In the genomic region with DNA sequence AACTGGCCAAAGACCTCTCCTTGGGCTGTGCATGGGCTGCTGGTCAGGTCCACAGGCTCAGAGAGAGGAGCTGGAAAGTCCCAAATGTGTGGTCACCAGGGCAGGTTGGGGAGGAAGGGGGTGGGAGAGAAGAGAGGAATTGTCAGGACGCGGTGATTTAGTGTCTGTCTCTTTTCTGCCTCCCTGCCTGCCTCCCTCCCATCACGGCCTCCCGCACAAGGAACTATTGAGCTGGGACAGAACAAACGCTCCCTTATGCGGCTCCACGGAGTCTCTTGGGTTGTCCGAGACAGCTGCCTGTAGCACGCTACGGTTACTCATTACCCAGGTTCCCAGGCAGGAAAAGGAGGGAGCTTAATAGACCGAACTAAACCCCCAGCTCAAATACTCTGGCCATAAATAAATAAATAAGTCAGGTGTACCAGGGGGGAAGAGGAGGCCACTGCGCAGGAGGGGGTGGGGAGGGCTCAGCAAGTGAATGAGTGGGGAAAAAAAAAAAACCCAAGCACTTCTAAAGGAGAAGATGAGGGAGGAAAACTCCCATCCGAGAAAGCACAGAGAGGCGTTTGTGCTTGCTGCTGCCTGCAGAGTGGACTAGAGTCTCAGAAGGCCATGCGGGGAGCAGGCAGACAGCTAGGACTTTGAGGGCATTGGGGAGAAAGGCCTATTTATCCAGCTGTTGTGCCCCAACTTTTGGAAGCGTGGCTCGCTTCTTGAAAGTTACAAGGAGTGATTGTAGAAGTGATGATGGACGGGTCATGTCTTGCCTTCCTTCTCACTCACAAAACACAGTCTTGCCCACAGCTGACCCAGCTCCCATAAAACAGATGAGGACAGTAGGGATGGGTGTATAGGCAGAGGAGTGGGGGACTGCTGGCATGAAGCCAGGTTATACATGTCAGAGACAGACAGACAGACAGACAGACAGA, we compare ENCODE assay signal across 8 mouse cellular contexts.
DNase-seq lines count a peak whose midpoint lies in the region; ATAC-seq lines count a peak whose summit lies in the region.

No protein-coding gene starts in this region.

- H3K27ac ChIP-seq in hindbrain, embryonic 12.5 days = peak overlapping the region; percentile 74
- peak overlapping the region; percentile 71 for H3K27ac ChIP-seq in limb, embryonic 11.5 days (replicated peaks; ENCODE audit: low read depth, low read length)

- DNase-seq in ovary, adult 18-20 months (ENCODE audit: low spot score) = peak; percentile 19
- DNase-seq in ovary, postnatal 10 days (ENCODE audit: low spot score) = no peak
- peak; percentile 57 for DNase-seq in limb, embryonic 11.5 days (ENCODE audit: low spot score)
- peak; percentile 95 for DNase-seq in retina, postnatal 1 day
- DNase-seq in cerebellum, adult 11-12 months = no peak
- no peak for DNase-seq in urinary bladder, adult 18-20 months (ENCODE audit: low spot score in 2 of 2)

- H3K4me1 ChIP-seq in hindbrain, embryonic 12.5 days = peaks cover 23% of the 10 kb centered on the region
- peaks cover 13% of the 10 kb centered on the region for H3K4me1 ChIP-seq in limb, embryonic 11.5 days (ENCODE audit: control insufficient read depth, insufficient read depth, low read length)

- peak; percentile 81 for ATAC-seq in hindbrain, embryonic 12.5 days (ENCODE audit: low FRiP score)
- peak; percentile 84 for ATAC-seq in limb, embryonic 11.5 days (ENCODE audit: insufficient number of reproducible peaks, low FRiP score, low TSS enrichment, low read depth)
- no peak for ATAC-seq in megakaryocyte progenitor cell, adult 5-6 weeks (replicated peaks; ENCODE audit: poor library complexity)

- no peaks in the 10 kb centered on the region for H3K36me3 ChIP-seq in hindbrain, embryonic 12.5 days
- H3K36me3 ChIP-seq in limb, embryonic 11.5 days (ENCODE audit: control insufficient read depth, insufficient read depth, low read length) = no peaks in the 10 kb centered on the region

- no peak overlapping the region for H3K9ac ChIP-seq in hindbrain, embryonic 12.5 days
- no peak overlapping the region for H3K9ac ChIP-seq in limb, embryonic 11.5 days (ENCODE audit: low read length)

- no peaks in the 10 kb centered on the region for H3K27me3 ChIP-seq in hindbrain, embryonic 12.5 days
- H3K27me3 ChIP-seq in limb, embryonic 11.5 days (ENCODE audit: control insufficient read depth, insufficient read depth, low read length) = no peaks in the 10 kb centered on the region

- H3K9me3 ChIP-seq in hindbrain, embryonic 12.5 days (replicated peaks) = 0 out of 2 replicates have a peak, but pooled peaks cover 3% of the 10 kb centered on the region
- no peaks in the 10 kb centered on the region; the same call in 1 of the 2 replicates for H3K9me3 ChIP-seq in limb, embryonic 11.5 days (ENCODE audit: control insufficient read depth, low read length)

- H3K4me3 ChIP-seq in hindbrain, embryonic 12.5 days = no peak overlapping the region
- H3K4me3 ChIP-seq in limb, embryonic 11.5 days (ENCODE audit: low read depth, low read length) = no peak overlapping the region

- peak overlapping the region; percentile 21 for H3K4me2 ChIP-seq in hindbrain, embryonic 12.5 days (replicated peaks)
- no peak overlapping the region for H3K4me2 ChIP-seq in limb, embryonic 11.5 days (ENCODE audit: low read depth, severe bottlenecking)

- 17% methylated on average over 18 of the region's 18 CpGs for WGBS in hindbrain, embryonic 12.5 days
- 29% methylated on average over 18 of the region's 18 CpGs for WGBS in limb, embryonic 11.5 days

Comparison
In these comparisons a context has a peak if more than half of its experiments do, and no peak if none do; other contexts are left out.
1. DNase-seq: peak in ovary, adult 18-20 months (single experiment), limb, embryonic 11.5 days (single experiment) and retina, postnatal 1 day (single experiment); none in ovary, postnatal 10 days (single experiment), cerebellum, adult 11-12 months (single experiment) and urinary bladder, adult 18-20 months (0 of 2).